Mouse (Mus musculus): ENCODE results near the gene Cx3cl1.

DNA sequence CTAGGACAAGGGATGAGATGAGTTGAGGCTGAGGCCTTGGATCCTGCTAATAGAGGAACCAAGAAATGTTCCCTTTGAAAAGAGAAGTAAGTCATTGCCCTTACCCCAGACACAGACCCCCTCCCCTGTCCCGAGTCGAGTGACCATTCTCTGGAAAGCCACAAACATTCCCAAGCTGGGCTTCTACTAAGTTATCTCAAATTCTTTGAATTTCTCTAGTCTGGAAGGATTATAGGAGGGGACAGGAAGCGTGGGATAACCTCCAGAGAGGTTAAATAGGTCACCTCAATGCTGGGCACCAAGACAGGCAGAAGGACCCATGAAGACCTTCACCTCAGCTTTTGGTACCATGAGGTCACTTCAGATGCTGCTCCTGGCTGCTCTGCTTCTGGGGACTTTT lies 38.3 kb downstream of the Cx3cl1 start, which contains the start of gene Ccl17:
- TF ChIP-seq CTCF (IDR thresholded peaks at IDR 0.05; ENCODE audit: low read depth) (no peak), EP300 (IDR thresholded peaks at IDR 0.05; ENCODE audit: low read depth) (no peak)

All from liver, postnatal 0 days (tissue).